Mouse (Mus musculus): ENCODE data around the gene Zfp763.

GRCm38 (mm10) chr17:33058791-33059190 lies 25.6 kb upstream of the Zfp763 start:
- TF ChIP-seq TBP (conservative IDR thresholded peaks at IDR 0.05; ENCODE audit: low read depth, low read length) (no peak), ZNF384 (IDR thresholded peaks at IDR 0.05; ENCODE audit: low read depth, low read length) (no peak), ZMIZ1 (IDR thresholded peaks at IDR 0.05; ENCODE audit: low read depth, low read length) (no peak), RAD21 (IDR thresholded peaks at IDR 0.05; ENCODE audit: low read depth, low read length) (peak; percentile 45), HCFC1 (IDR thresholded peaks at IDR 0.05; ENCODE audit: low read depth, low read length) (no peak), CTCF (conservative IDR thresholded peaks at IDR 0.05 in 1 of 2, IDR thresholded peaks at IDR 0.05 in 1 of 2; ENCODE audit: low read depth in 2 of 2, low read length in 2 of 2) (peak in 1 of 2 experiments; percentile 52; a peak in 2 of 4 replicates), UBTF (IDR thresholded peaks at IDR 0.05; ENCODE audit: low read depth, low read length) (no peak), E2F4 (IDR thresholded peaks at IDR 0.05; ENCODE audit: insufficient replicate concordance, low read depth, low read length) (no peak), USF1 (IDR thresholded peaks at IDR 0.05; ENCODE audit: low read depth, low read length) (no peak), POLR2A (IDR thresholded peaks at IDR 0.05; ENCODE audit: low read depth, low read length) (no peak)

All from CH12.LX (cell line).